Mouse (Mus musculus) kidney, adult 2 months (tissue): Measurements from ENCODE around the gene Rspo3. TPM values are rescaled to one million over a fixed set of nuclear protein-coding genes. Genes with fewer than 3 reads are reported as not detected.

ENCODE experiments used
- DNase-seq: peaks from one replicate; pipeline ENCODE4 v3.0.0; 2021
- H3K27ac ChIP-seq: fragments of 200-500 bp; 2 replicates; pipeline ENCODE4 v1.5.1; 2012; ENCODE audit warnings: low read depth, low read length, control low read depth, inconsistent platforms; ENCODE audit not compliant: insufficient read depth
- H3K27me3 ChIP-seq: fragments of 200-500 bp; replicated peaks from 2 replicates; pipeline ENCODE4 v1.6.1; 2012; ENCODE audit warnings: mild to moderate bottlenecking, moderate library complexity, low read length, inconsistent platforms; ENCODE audit not compliant: control insufficient read depth, insufficient read depth
- H3K36me3 ChIP-seq: fragments of 200-500 bp; 2 replicates; pipeline ENCODE4 v1.6.1; 2012; ENCODE audit warnings: mild to moderate bottlenecking, moderate library complexity, low read length, inconsistent platforms; ENCODE audit not compliant: control insufficient read depth, insufficient read depth
- H3K4me1 ChIP-seq: fragments of 200-500 bp; 2 replicates; pipeline ENCODE4 v1.6.1; 2011; ENCODE audit warnings: low read length; ENCODE audit not compliant: control insufficient read depth, insufficient read depth
- H3K4me3 ChIP-seq: fragments of 200-500 bp; 2 replicates; pipeline ENCODE4 v1.5.1; 2011; ENCODE audit warnings: mild to moderate bottlenecking, low read depth, low read length, control low read depth; ENCODE audit not compliant: insufficient read depth
- CTCF ChIP-seq: fragments of 200-500 bp; conservative IDR thresholded peaks from 2 replicates; pipeline ENCODE4 v1.5.1; 2011; ENCODE audit warnings: low read depth, mild to moderate bottlenecking, control low read depth, low read length, moderate library complexity, mixed read lengths; ENCODE audit not compliant: insufficient read depth, insufficient read length
- POLR2A ChIP-seq: fragments of 200-500 bp; IDR thresholded peaks from one replicate; pipeline ENCODE4 v1.6.1; 2011; ENCODE audit warnings: low read depth, low read length, control low read depth
- WGBS: fragments of 180-500 bp; shearing (Covaris S2); methylation state at CpG from one replicate; pipeline ENCODE4 v1.1.7; 2018; 5-methylcytosine and 5-hydroxymethylcytosine counted together
- polyA plus RNA-seq: library from polyadenylated mRNA; depleted of rRNA; stranded (reverse); fragments of >200 nt; gene quantifications from 2 replicates; pipeline ENCODE4 v1.2.3, GENCODE M21; 2012; rRNA removed

The Rspo3 gene
- polyA plus RNA-seq: 0.43 and 0.59 TPM in 2 replicates

GRCm38 (mm10) chr10:29535546-29536260, at the start of gene Rspo3:
TSS of gene Rspo3 (minus strand) at chr10:29535867.
- 2% methylated on average over 43 of the region's 44 CpGs for WGBS
- TF ChIP-seq CTCF (no peak), POLR2A (no peak)
- peak; percentile 19 for DNase-seq
- Histone ChIP-seq H3K4me3 (peak within 1 kb of the TSS; percentile 55), H3K27ac (no peak within 1 kb of the TSS), H3K4me1 (no peaks in the 10 kb centered on the region), H3K36me3 (no peaks in the 10 kb centered on the region), H3K27me3 (no peaks in the 10 kb centered on the region; the same call in 1 of the 2 replicates)

GRCm38 (mm10) chr10:29581940-29582339, 46.3 kb upstream of the Rspo3 start:
- Histone ChIP-seq H3K27ac (no peak overlapping the region), H3K27me3 (no peaks in the 10 kb centered on the region), H3K4me3 (no peak overlapping the region), H3K36me3 (no peaks in the 10 kb centered on the region), H3K4me1 (no peaks in the 10 kb centered on the region)
- TF ChIP-seq POLR2A (no peak), CTCF (no peak)
- WGBS: 71% methylated on average over 3 of the region's 3 CpGs
- no peak for DNase-seq

GRCm38 (mm10) chr10:29581476-29581875, 45.8 kb upstream of the Rspo3 start:
- WGBS: 66% methylated on average over 3 of the region's 3 CpGs

GRCm38 (mm10) chr10:29555983-29556382, 20.3 kb upstream of the Rspo3 start:
- WGBS: 49% methylated on average over 2 of the region's 2 CpGs
- Histone ChIP-seq H3K4me3 (no peak overlapping the region), H3K27me3 (no peaks in the 10 kb centered on the region), H3K27ac (no peak overlapping the region), H3K4me1 (no peaks in the 10 kb centered on the region), H3K36me3 (no peaks in the 10 kb centered on the region)
- TF ChIP-seq CTCF (no peak), POLR2A (no peak)
- DNase-seq: no peak

More at GRCm38 (mm10) chr10:29581476-29581875, 45.8 kb upstream of the Rspo3 start:
- DNase-seq: no peak
- Histone ChIP-seq H3K27ac (no peak overlapping the region), H3K36me3 (no peaks in the 10 kb centered on the region), H3K4me1 (no peaks in the 10 kb centered on the region), H3K27me3 (no peaks in the 10 kb centered on the region), H3K4me3 (no peak overlapping the region)
- TF ChIP-seq POLR2A: no peak
- TF ChIP-seq CTCF: no peak

DNA sequence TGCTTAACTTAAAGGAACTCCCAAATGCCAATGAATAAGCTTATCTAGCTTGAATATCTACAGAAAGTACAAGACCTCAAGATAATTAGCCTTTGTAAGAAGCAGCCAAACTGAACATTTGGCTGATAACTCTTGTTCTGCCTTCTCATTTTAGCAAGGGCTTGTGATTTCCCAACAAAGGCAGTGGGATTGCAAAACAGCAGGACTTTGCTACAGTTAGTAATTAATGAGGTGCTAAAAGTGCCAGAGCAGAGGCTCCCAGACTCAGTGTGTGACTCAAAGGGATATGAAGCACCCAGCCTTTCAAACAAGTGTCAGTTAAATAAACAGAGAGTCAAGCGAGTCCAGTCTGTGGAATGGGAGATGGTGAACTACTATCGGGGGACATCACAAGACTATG, 18.7 kb upstream of the Rspo3 start:
- Histone ChIP-seq H3K27me3 (no peaks in the 10 kb centered on the region), H3K36me3 (no peaks in the 10 kb centered on the region), H3K4me3 (no peak overlapping the region), H3K27ac (no peak overlapping the region), H3K4me1 (no peaks in the 10 kb centered on the region)
- 17% methylated on average over 2 of the region's 2 CpGs for WGBS
- TF ChIP-seq POLR2A (no peak), CTCF (no peak)
- peak; percentile 6 for DNase-seq

DNA sequence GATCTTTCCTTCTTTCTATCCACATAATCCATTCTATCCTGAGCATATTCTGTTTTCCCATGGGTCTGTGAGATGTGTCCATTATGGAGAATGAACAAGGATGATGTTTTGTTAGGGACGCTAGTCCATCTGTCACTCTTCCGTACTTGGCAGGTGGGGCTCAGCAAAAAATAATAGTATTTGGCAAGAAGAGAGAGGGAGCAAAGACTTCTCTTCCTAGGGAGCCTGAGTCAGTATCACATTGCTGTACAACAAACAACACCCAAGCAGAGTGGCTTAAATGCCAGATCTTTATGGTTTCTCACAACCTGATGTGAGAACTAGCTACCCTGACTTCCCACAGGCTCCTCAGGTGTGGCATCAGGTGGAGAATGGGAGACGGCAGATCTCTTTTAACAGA, 7.3 kb upstream of the Rspo3 start:
- no peaks in the 10 kb centered on the region for H3K4me1 ChIP-seq
- H3K36me3 ChIP-seq: no peaks in the 10 kb centered on the region
- WGBS: 91% methylated on average over 3 of the region's 3 CpGs
- TF ChIP-seq POLR2A: no peak
- TF ChIP-seq CTCF: no peak
- H3K27me3 ChIP-seq: no peaks in the 10 kb centered on the region; the same call in 1 of the 2 replicates
- H3K27ac ChIP-seq: no peak overlapping the region
- DNase-seq: no peak
- H3K4me3 ChIP-seq: no peak overlapping the region

- TF ChIP-seq POLR2A (no peak), CTCF (no peak)
- 79% methylated on average over 2 of the region's 2 CpGs for WGBS
Observed at GRCm38 (mm10) chr10:29539516-29539915, 3.8 kb upstream of the Rspo3 start.

DNA sequence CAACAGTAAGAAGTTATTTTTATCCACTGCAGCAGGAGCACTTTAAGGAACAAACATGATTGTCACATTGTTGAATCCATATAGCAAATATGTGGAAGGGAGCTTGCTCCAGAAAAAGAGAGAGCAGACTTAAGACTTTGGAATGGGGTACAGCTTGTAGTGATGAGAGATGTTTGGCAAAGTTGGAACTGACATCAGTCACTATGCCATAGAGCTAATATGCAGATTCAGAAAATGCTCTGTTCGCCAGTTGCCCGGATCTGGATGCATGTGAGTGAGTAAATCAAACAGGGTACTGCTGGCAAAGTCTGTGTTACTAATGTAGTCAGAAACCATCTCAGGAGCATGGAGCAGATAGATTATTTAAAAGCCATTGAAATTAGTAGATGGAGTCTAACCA, 3.1 kb upstream of the Rspo3 start:
- Histone ChIP-seq H3K36me3 (no peaks in the 10 kb centered on the region), H3K4me3 (no peak overlapping the region), H3K4me1 (no peaks in the 10 kb centered on the region), H3K27ac (no peak overlapping the region), H3K27me3 (no peaks in the 10 kb centered on the region; the same call in 1 of the 2 replicates)
- 85% methylated on average over 2 of the region's 2 CpGs for WGBS
- TF ChIP-seq POLR2A (no peak), CTCF (no peak)
- DNase-seq: no peak

More at GRCm38 (mm10) chr10:29539516-29539915, 3.8 kb upstream of the Rspo3 start:
- no peaks in the 10 kb centered on the region for H3K4me1 ChIP-seq
- no peak for DNase-seq
- no peak overlapping the region for H3K27ac ChIP-seq
- no peaks in the 10 kb centered on the region; the same call in 1 of the 2 replicates for H3K27me3 ChIP-seq
- H3K4me3 ChIP-seq: no peak overlapping the region
- H3K36me3 ChIP-seq: no peaks in the 10 kb centered on the region
